ENCODE assay signal across 21 mouse cellular contexts in the genomic region with DNA sequence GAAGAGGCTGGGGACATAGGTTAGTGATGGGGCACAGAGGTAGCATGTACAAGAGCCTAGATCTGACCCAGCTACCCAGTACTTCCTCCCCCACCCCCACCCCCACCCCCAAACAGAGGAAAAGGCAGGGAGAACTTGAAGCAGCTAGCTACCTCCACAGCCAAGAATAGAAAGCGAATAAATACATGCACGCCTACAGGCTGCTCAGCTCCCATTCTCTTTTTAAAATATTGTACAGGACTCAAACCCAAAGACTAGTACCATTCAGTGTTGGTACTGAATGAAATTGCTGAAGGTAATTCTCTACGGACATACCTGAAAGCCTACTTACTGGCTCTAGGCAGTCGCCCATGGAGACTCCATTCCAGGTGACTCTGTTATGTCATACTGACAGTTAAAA.
A peak's percentile ranks its signal among the peaks of the same experiment; 100 is the strongest.
DNase-seq lines count a peak whose midpoint lies in the region; ATAC-seq lines count a peak whose summit lies in the region.
"Had no signal": no experiment of that assay in that cellular context is flagged by ENCODE, and none has a peak within 500 bp of the region (broad histone marks: within the 10 kb centered on the region; RNA-seq: fewer than 3 reads in every experiment).

No protein-coding gene starts in this region.

- no peak for DNase-seq in frontal cortex, postnatal 25 days (ENCODE audit: low spot score in 2 of 2)
- DNase-seq in right cerebral cortex, adult 18-20 months = peak; percentile 19
- DNase-seq in right cerebral cortex, postnatal 14 days = no peak
- peak; percentile 48 for DNase-seq in brain, adult 2 months (ENCODE audit: low read depth, low spot score)
- peak; percentile 32 for DNase-seq in telencephalon, adult 2 months (ENCODE audit: low read depth, low spot score)
- no peak for DNase-seq in cerebellum, postnatal 25 days
- no peak for DNase-seq in left cerebral cortex, adult 11 months (ENCODE audit: low spot score)
- DNase-seq: adrenal gland, adult 2 months; adrenal gland, adult 8-10 months; adrenal gland, postnatal 10 days; adrenal gland, postnatal 14 days; adrenal gland, postnatal 25 days; adrenal gland, postnatal 36 days; B cell, adult 2 months; cerebellum, adult 11 months; cerebellum, adult 11-12 months; cerebellum, adult 18-20 months had no signal

- peak; percentile 95 for ATAC-seq in frontal cortex, adult (ENCODE audit: low TSS enrichment)
- ATAC-seq: activated CD4-positive, CD25-positive, alpha-beta regulatory T cell, adult 4 months; CD4-positive, CD25-positive, alpha-beta regulatory T cell, adult 4 months; Patski had no signal

Comparison
In these comparisons a context has a peak if more than half of its experiments do, and no peak if none do; other contexts are left out.
1. DNase-seq: peak in right cerebral cortex, adult 18-20 months (single experiment), brain, adult 2 months (single experiment) and telencephalon, adult 2 months (single experiment); none in frontal cortex, postnatal 25 days (0 of 2), right cerebral cortex, postnatal 14 days (single experiment), cerebellum, postnatal 25 days (0 of 2) and left cerebral cortex, adult 11 months (single experiment).